Mouse (Mus musculus): ENCODE measurements at regions not wholly inside any gene's neighbourhood (a gene's known extent, or its start where the extent isn't known, plus 50 kb on each side); places are given as distances from the start of the nearest gene placed in this dataset.

- peak; percentile 44 for DNase-seq (ENCODE audit: low spot score)
These were observed 126.8 kb downstream of the Polr2m start for GRCm38 (mm10) chr9:71358961-71359360.

DNA sequence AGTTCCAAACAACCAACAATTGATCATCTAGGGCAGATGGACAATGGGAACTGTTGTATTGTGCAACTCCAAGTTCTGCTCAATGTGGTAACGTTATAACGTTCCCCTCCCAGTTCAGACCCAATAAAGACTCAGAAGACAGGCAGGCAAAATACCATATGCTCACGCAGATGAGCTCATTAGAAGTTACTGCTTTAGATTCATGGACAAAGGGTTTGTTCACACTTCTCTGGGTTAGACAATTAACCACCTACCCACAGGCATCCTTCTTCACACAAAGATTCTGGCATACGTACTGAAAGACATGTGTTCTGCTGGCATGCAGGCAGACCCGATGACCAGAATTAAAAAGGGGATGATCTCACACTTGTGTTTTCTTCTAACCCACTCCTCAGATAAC is 130.0 kb downstream of the Polr2m start:
- DNase-seq (ENCODE audit: low spot score), result no peak
